Mouse (Mus musculus): ENCODE measurements around the gene Ccl11.

DNA sequence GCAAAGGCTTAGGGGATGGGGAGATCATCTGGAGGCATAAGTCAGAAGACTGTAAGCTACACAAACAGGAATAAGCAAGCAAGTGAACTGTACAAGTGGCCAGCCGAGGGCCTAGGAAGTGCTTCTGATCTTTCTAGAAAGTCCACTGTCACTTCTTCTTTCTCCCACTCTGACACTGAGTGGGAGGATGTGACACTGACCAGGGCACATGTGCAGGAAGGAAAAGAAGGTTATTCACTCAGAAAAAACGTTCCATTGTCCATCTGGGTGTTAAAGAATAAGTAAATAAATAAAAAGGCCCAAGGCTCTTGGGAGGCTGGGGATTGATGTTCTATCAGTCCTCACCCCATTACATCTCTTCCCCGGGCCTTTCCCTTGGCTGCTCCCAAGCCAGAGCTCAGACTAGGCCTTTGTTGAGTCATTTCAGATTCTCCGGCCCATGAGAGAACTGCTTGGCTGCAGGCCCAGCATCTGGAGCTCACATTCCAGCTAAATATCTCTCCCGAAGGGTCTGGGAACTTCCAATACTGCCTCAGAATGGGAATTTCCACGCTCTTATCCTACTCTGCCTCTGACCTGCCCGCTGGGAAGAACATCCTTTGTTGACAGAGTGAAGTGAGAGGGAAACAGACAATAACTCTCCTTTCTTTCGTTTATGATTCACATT is 24.8 kb upstream of the Ccl11 start:
- TF ChIP-seq CTCF (IDR thresholded peaks at IDR 0.05; ENCODE audit: borderline replicate concordance, extremely low read depth, insufficient read depth, insufficient read length) (no peak), POLR2A (IDR thresholded peaks at IDR 0.05; ENCODE audit: borderline replicate concordance, extremely low read depth, insufficient read depth, insufficient read length, poor library complexity, severe bottlenecking) (no peak)
